Mouse (Mus musculus) left cerebral cortex, adult 2 months (tissue): ENCODE results near the gene Ssbp3. TPM values are rescaled to one million over a fixed set of nuclear protein-coding genes. Genes with fewer than 3 reads are reported as not detected.

Experiments
- DNase-seq, 2 experiments: peaks; one replicate each; pipeline ENCODE4 v3.0.0; 2021 to 2022; ENCODE audit warnings: low spot score in 2 of 2, mixed read lengths in 1 of 2; ENCODE audit errors: extremely low spot score in 1 of 2
- H3K27ac ChIP-seq: fragments of 200-600 bp; 2 replicates; pipeline ENCODE4 v1.8.1; 2022
- H3K4me3 ChIP-seq: fragments of 200-600 bp; 2 replicates; pipeline ENCODE4 v1.8.1; 2022
- CTCF ChIP-seq: fragments of 200-600 bp; IDR thresholded peaks from 2 replicates; pipeline ENCODE4 v1.8.1; 2022; ENCODE audit warnings: antibody characterized with exemption, mild to moderate bottlenecking, moderate library complexity
- intact Hi-C: fragments of 180-260 bp; cut with DNase I; formaldehyde crosslinking; loops from one replicate; pipeline ENCODE4 v1.15.1; 2025
- total RNA-seq, 2 experiments: library from RNA; stranded (reverse); gene quantifications; 2 replicates each; pipeline ENCODE4 v1.2.3; 2021

Ssbp3 gene
- total RNA-seq, 2 experiments from 2014 or later = 181 to 187 TPM

DNA sequence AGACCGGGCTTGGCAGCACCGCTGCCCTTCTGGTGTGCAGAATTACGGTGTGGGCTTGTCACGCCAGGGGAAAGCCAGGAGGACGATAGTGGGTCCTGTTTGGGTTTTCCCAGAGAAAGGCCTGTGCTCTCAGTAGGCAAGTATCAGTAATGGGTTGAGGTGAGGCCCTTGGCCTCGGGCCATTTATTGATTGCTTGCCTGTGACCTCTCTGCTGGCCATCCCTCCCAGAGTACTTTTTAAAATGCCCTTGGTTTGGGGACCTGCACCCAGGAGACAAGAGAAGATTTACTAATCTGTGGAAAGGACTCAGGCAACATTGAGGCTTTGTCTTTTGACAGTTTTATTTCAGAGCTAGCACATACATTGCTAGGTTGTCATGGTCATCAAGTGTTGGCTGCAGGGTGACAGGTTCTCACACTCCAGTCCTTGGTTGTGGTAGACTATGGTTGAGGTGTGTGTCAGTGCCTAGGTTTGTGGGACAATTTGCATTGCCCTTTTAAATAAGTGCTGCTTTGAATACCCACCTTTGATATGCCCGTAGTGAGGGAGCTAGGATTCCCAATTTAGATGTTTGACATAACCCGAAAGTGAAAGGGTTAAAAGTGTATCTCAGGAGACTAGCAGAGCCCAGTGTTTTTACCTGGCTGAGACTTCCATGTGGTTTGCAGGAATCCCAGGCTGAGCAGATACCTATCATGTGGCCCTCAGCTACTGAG lies 28.2 kb downstream of the Ssbp3 start:
- intact Hi-C loops = no loop called here

DNA sequence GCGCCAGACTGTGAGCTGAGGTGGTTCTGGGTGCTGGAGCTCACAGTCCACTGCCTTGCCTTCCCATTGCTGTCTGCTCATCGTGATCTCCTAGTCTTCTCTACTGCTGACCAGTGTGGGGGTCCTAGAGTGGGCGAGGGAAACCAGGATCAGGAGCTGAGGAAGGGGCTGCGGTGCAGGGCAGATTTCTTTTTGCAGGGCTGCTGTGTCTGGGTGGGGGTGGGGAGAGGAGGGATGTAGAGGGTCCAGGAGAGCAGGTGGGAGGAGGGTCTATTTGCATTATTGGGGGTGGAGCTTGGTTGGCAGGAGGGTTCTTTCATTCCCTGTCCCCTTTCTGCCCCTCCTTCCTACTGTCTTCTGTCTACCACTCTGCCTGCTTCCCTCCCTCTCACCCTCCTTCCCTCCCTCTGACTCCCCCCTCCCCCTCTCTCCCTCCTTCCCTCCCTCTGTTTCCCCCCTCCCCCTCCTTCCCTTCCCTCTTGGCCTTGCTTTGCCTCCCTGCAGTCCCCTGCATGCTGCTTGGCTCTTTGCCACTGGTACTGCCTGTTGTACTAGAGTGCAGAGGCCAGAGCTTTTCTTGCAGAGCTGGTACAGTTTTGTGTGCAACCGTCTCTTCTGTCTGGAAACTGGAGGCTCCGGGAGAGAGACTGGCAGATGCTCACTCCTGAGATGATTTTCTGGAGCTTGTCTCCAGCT lies 28.9 kb downstream of the Ssbp3 start:
- intact Hi-C loops = no loop called here
- peak overlapping the region; percentile 49 for H3K27ac ChIP-seq
- no peak for DNase-seq
- no peak overlapping the region for H3K4me3 ChIP-seq
- TF ChIP-seq CTCF = no peak

More for the DNA sequence above, 28.2 kb downstream of the Ssbp3 start:
- H3K4me3 ChIP-seq = no peak overlapping the region
- DNase-seq = no peak
- TF ChIP-seq CTCF = no peak
- peak overlapping the region; percentile 24; the same call in 1 of the 2 replicates for H3K27ac ChIP-seq

DNA sequence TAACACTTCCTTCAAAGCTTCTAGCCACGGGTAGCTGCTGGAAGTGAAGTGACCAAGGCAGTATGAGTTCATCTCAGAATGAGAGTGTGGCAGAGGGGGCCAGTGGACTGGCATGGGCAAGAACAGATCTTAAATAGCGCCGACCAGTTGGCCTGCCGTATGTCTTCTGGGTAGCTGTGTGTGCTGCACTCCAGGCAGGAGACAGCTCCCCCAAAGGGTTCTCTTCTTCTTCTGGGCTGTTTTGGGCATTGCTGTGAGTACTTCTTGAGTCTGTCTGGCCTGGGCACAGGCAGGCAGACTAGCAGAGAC lies 29.4 kb downstream of the Ssbp3 start:
- DNase-seq = no peak
- no peak for TF ChIP-seq CTCF
- peak overlapping the region; percentile 49 for H3K27ac ChIP-seq
- H3K4me3 ChIP-seq = no peak overlapping the region
- intact Hi-C loops = no loop called here

DNA sequence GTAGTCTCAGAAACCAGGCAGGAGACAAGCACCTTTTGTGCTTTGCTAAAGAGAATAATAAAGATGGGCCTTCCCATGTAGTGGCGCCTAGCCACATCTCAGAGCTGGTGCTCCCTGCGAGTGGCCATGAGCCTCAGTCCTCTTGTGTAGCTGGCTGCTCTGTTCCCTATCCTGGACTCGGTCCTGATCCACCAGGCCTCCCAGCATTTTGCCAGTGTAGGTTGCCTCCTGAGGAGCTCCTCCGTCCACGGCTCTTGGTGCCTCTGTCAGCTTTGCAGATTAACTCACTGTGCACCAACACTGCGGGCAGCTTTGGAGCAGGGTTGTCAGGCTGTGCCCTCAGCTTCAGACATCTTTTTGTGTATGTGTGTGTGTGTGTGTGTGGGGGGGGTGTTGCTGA lies 30.4 kb downstream of the Ssbp3 start:
- Histone ChIP-seq H3K4me3 (no peak overlapping the region), H3K27ac (no peak overlapping the region)
- no peak for DNase-seq
- no peak for TF ChIP-seq CTCF
- intact Hi-C loops = no loop called here

DNA sequence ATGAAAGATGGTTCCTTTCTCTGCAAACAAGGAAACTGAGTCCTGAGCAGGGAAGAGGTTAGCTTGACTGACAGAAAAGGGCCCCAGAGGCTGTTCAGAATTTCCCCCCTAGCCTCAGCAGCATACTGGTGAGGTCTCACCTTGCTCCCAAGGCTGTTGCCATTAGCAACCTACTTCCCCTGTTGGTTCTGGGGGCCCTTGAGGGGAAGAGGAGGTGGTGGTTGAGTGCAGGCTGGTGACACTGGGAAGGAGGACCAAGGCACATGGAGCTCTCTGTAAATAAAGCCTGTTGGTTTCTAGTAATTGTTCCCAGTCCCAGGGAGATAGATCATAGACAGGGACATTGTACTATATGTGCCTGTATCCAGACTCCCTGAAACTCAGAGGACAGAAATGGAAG lies 31.0 kb downstream of the Ssbp3 start:
- no peak overlapping the region for H3K27ac ChIP-seq
- TF ChIP-seq CTCF = no peak
- intact Hi-C loops = no loop called here
- DNase-seq = no peak
- H3K4me3 ChIP-seq = no peak overlapping the region

DNA sequence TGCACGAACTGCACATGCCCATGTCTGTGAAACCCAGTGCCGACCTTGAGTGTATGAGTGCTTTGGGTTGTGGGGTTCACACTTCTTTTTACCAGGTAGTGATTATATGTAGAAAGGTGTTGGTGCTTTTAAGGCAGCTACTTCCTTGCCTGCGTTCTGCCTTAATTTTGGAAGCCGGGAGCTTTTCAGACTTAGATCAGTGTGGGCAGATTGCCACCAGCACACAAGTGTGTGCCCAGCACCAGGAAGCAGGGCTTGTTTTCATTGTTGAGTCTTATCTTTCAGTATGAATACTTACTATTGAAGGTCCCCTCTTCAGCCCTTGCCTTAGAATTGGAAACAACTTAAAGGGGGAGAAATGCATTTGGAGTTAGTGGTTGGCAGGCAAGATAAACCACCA lies 32.0 kb downstream of the Ssbp3 start:
- no peak overlapping the region for H3K4me3 ChIP-seq
- H3K27ac ChIP-seq = no peak overlapping the region
- DNase-seq = no peak
- no peak for TF ChIP-seq CTCF
- intact Hi-C loops = no loop called here

DNA sequence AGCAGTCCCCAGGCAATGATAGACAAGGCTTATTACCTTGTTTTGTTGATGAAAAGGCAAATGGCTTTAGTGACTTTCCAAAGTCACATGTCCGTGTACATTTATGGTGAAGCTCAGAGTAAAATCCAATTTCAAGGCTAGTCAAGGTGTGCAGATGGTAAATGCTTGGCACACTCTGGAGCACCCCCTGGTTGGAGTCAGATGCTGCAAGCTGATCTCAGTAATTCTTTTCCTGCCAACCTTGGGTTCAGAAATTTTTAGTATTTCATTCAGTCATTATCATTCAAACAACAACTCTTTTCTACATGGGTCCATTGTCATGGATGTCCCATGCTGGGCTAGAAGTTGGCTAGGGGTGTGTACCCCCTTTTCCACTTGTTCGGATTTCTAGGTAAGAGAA lies 33.1 kb downstream of the Ssbp3 start:
- intact Hi-C loops = no loop called here
- no peak for DNase-seq
- Histone ChIP-seq H3K4me3 (no peak overlapping the region), H3K27ac (no peak overlapping the region)
- TF ChIP-seq CTCF = no peak

DNA sequence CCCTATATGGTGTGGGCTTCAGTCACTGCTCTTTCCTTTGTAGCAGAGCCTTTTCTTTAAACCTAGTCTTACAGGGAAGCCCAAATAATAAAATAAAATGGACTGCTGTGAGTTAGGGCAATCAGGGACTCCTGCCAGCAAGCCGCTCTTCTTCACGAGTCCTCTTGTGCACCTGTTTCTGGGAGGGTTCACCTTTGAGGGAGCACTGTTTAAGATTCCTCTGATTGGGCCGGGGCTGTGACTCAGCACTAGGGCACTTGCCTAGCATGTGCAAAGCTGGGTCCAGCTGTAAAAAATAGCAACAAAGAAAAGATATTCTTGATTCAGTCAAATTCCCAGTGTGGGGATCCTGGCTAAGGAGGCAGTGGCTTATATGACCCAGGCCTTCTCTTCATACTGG lies 34.4 kb downstream of the Ssbp3 start:
- H3K27ac ChIP-seq = no peak overlapping the region
- TF ChIP-seq CTCF = no peak
- intact Hi-C loops = no loop called here
- no peak for DNase-seq
- no peak overlapping the region for H3K4me3 ChIP-seq

DNA sequence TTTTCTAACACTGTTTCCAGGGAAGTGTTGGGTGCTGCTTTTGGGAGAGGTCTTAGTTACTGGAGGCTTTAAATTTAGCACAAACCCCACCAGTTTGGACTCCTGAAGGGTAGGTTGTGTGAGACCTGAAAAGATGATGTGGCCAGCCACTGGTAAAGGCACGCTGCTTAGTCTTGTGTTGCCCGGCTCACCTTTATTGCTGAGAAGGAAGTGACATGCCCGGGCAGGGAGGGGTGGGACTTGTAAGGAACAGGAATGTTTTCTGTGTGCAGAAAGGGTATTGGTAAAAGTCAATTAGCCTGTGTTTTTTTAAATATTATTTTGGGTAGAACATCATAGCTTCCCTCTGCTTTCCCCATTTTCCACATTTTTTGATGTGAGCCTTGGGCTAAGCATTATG lies 37.2 kb downstream of the Ssbp3 start:
- Histone ChIP-seq H3K4me3 (no peak overlapping the region), H3K27ac (no peak overlapping the region)
- no peak for DNase-seq
- TF ChIP-seq CTCF = no peak
- intact Hi-C loops = no loop called here

DNA sequence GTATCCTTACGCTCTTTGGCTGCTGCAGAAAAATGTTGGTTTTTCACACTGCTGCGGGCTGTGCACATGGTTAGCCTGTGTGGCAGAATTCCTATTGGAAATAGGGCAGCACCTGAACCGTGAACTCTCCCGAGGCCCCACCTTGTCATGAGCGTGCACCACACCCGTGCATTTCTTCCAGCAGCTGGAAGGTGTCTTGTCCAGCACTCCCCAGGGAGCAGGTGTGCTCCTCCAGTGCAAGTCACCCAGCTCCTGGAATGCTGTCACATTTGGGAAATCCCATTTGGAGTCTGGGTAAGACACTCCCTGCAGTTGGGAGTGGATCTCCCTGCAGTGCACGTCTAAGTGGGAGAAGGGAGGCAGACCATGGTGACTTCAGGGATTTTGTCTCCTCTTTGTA lies 38.0 kb downstream of the Ssbp3 start:
- intact Hi-C loops = no loop called here
- Histone ChIP-seq H3K27ac (no peak overlapping the region; the same call in 1 of the 2 replicates), H3K4me3 (no peak overlapping the region)
- TF ChIP-seq CTCF = no peak
- DNase-seq = no peak

DNA sequence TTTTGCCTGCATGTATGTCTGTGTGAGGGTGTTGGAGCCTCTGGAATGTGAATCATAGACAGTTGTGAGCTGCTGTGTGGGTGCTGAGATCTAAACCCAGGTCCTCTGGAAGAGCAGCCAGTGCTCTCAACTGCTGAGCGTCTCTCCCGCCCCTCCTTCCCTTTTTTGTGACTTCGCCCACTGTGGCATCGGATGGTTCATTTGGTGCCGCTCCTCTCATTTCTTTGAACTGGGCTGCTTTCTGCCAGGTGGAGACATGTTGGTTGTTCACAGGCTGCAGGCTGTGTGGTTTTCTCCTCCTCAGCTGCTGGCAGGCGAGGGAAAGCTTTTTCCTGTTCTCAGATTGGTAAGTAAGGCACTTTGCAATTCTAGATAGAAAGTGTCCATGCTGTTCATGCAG lies 38.7 kb downstream of the Ssbp3 start:
- Histone ChIP-seq H3K27ac (0 out of 2 replicates have a peak overlapping the region, but pooled peaks have one; percentile 17), H3K4me3 (no peak overlapping the region)
- no peak for TF ChIP-seq CTCF
- no peak for DNase-seq
- intact Hi-C loops = no loop called here

DNA sequence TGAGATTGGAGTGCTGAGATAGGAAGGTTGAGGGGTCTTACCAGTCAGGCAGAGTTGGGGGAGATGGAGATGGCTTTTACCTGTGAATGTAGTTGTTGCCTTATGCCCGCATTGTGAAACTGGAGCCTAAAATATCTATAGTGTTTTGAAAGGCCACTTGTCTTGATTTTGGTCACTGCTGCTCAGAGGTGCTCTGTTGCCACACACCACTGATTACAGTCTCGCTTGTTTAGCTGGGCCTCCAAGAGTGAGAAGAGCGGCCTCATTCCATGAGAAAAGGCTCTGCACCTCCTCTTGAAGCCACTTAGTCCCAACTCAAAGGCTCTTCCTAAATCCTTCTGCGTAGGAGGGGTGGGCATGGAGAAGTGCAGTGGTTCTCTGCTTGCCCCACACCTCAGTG lies 40.3 kb downstream of the Ssbp3 start:
- no peak for TF ChIP-seq CTCF
- H3K4me3 ChIP-seq = no peak overlapping the region
- H3K27ac ChIP-seq = no peak overlapping the region
- no peak for DNase-seq
- intact Hi-C loops = no loop called here

DNA sequence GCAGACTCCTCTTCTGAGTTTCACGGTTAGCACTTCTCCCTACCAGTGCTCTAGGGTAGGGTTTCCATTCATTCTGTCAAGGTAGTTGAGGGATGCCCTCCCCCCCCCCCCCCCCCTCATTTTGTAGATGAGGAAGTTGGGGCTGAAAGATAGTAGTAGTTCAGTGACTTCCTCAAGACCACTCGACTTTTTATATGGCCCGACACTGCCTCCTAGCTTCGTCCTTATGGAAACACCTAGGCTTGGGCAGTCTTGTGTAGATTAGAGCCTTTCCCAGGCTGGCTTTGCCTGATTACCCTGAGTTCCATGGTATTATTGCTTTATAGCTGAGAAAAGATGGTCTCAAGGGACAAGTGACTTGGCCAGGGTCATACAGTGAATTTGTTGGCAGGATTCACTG lies 41.0 kb downstream of the Ssbp3 start:
- intact Hi-C loops = no loop called here
- H3K27ac ChIP-seq = no peak overlapping the region
- TF ChIP-seq CTCF = no peak; the same call in 1 of the 2 replicates
- H3K4me3 ChIP-seq = no peak overlapping the region
- DNase-seq = no peak
